Mouse (Mus musculus) spleen, embryonic (tissue): ENCODE data around the gene Mrtfa.

ENCODE experiments used
- CTCF ChIA-PET: fragments of 350-600 bp; sonication (Branson Sonifier 250); formaldehyde crosslinking; loops from one replicate; lab custom pipeline; 2022; lab: Charles Lee

Mrtfa gene

GRCm38 (mm10) chr15:81197197-81197596 is 6.6 kb upstream of the Mrtfa start:
- CTCF ChIA-PET: interaction anchor here (0.6 kb wide), 1 partner anchor 572 kb away, joined by 3 read pairs; no protein-coding TSS in a partner anchor

DNA sequence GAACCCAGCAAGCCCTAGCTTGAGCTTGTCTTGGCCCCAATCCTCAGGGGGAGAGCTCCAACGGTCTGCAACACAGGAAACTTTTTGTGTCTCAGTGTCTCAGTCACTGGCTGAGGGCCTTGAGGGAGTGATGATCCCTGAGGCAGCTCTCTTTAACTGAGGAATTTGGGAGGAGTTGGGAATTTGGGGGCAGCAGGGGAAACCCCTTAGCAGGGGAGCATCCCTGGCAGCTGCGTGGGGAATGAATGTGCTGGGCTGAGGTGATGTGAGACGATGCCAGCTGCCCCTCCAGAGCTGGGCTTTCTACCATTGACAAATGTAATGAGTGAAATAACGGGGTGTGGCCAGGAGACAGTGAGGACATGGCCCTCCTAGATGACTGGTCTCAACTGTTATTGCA is 4.9 kb upstream of the Mrtfa start:
- CTCF ChIA-PET: no interaction called here

DNA sequence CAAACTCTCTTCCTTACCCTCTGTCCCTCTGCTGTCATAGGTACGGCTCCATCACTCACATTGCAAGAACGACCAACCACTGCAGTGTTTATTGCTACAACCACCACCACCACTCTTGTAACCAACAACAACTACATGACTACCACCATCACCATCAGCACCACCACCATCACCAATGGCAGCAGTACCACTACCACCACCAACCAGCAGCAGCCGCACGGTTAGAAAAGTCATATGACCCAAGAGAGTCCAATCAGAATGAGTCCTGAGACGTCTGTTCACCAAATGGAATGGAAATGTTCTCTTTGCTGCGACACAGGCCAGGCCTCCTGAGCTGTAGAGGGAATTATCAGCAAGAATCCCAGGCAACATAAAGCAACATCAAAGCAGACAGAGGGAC is 4.2 kb upstream of the Mrtfa start:
- CTCF ChIA-PET: interaction anchor here (0.7 kb wide), 1 partner anchor 42 kb away, joined by 4 read pairs; no protein-coding TSS in a partner anchor

GRCm38 (mm10) chr15:81192858-81193257 is 2.3 kb upstream of the Mrtfa start:
- CTCF ChIA-PET: no interaction called here

GRCm38 (mm10) chr15:81192316-81192715 is 1.8 kb upstream of the Mrtfa start:
- CTCF ChIA-PET: no interaction called here

DNA sequence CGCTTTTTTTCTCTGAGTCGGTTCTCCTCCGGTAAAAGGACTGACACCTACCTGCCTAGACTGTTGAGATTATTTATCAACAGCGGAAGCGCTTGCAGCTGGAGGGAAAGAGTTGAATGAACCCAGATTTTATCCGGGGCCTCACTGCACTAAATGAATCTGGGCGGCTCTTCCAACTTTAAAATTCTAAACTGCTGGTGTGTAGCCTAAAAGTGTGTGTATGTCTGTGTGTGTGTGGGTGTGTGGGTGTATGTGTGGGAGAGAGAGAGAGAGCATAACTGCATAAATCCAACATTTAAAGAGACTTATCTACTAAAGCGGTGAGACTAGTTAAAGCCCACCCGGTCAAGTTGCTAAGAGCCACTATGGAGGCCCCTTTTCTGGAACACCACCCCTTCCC is 746 bp upstream of the Mrtfa start:
- CTCF ChIA-PET: no interaction called here

DNA sequence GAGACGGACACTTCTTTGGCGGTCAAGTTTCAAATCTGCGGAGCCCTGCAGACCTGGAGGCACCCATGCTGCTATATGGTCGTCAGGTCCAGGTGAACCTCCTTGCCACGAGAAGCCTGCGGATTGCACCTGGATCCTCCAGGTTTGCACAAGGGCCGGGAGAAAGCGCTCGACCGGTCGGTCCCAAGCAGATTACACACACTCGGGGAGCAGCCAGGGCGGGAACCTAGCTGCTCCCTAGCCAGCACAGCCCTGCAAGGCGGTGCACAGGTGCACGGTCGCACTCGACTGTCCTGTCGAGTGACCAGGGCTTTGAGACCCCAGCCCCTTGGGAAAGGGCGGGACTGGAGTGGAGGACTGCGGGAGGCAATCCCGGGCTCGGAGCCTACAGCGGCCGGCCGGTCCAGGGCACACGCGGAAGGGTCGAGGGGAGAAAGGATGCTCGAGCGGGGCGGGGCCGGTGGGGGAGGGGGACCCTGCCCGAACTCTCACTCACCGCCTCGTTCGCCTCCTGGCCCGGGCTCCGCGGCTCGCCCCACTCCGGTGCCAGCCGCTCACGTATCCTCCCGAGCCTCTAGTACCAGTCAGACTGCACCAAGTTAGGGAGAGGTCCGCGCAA is 437 bp downstream of the Mrtfa start:
- CTCF ChIA-PET: no interaction called here

GRCm38 (mm10) chr15:81189061-81189460 is 1.5 kb downstream of the Mrtfa start:
- CTCF ChIA-PET: no interaction called here

- CTCF ChIA-PET: no interaction called here
These were observed 5.6 kb downstream of the Mrtfa start for GRCm38 (mm10) chr15:81184913-81185312.

DNA sequence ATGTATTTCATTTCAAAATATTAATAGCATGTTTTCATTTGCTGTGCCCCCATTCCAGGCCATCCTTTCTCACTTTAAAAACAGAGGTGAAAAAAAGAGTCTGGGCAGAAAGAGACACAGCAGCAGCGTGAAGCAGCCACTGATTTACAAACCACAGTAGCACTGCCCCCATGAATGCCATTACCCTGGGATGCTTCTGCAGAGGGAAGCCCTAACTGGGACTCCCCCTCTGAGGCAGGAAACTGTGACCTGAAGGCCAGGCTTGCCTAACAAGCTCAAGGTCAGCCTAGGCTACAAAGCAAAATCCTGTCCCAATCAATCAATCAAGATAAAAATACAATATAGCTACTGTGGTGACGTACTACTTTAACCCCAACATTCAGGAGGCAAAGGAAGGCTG is 9.3 kb downstream of the Mrtfa start:
- CTCF ChIA-PET: no interaction called here

DNA sequence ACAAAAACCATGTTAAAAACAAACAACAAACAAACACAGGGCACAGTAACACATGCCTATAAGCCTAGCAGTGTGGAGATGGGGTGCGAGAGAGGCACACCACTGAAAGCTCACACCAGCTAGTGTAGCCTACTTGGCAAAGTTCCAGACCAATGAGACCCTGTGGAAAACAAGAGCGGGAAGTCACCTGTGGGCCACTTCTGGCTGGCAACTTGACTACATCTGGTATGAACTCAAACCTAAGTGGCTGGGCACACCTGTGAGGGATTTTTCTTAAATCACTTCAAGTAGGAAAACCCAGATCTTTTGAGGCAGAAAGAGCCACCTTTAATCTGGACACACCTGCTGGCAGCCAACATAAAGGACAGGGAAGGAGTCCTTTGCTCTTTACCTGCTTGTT is 11.0 kb downstream of the Mrtfa start:
- CTCF ChIA-PET: no interaction called here

GRCm38 (mm10) chr15:81178703-81179102 is 11.9 kb downstream of the Mrtfa start:
- CTCF ChIA-PET: no interaction called here

- CTCF ChIA-PET: no interaction called here
These were observed 12.7 kb downstream of the Mrtfa start for GRCm38 (mm10) chr15:81177860-81178259.

DNA sequence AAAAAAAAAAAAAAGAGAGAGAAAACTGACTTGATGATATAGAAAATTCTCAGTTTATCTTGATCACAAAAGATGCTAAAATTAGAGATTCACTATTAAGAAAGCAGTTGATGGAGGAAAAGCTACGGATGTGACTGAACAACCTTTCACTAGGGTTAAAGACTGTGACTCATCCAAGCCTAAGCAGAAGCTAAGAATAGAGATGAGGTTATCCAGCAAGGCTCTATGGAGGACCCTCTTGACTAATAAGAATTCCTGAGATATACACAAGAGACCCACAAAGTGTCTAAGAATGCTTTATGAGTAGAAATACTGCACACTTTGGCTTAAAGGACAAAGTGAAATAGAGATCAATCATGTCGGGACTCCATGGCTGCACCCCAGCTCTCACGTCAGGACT is 14.9 kb downstream of the Mrtfa start:
- CTCF ChIA-PET: interaction anchor here (0.7 kb wide), 1 partner anchor 958 kb away, joined by 5 read pairs; no protein-coding TSS in a partner anchor

GRCm38 (mm10) chr15:81172259-81172658 is 18.3 kb downstream of the Mrtfa start:
- CTCF ChIA-PET: no interaction called here

- CTCF ChIA-PET: interaction anchor here (0.6 to 0.7 kb wide), 2 partner anchors 16 to 28 kb away, joined by 3 to 13 read pairs; no protein-coding TSS in a partner anchor
These were observed 21.8 kb downstream of the Mrtfa start for GRCm38 (mm10) chr15:81168735-81169134.

DNA sequence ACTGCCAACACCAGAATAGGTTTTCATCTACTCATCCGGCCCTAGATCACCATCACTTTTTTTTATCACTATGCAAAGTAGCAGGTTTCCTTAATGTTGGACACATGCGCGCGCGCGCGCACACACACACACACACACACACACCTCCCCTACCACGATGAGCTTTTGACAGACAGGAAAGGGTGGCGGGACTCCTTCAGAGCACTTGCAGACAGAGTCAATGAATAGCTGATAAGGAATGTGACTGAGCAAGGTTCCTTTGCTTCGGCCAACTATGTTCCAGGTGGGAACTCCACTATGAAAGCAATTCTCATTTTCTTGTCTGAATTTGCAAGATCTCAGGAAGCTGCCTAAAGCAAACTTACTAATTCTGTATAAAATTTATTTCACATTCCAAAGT is 22.7 kb downstream of the Mrtfa start:
- CTCF ChIA-PET: no interaction called here

- CTCF ChIA-PET: no interaction called here
These were observed 24.3 kb downstream of the Mrtfa start for GRCm38 (mm10) chr15:81166291-81166690.

GRCm38 (mm10) chr15:81164560-81165310 is 25.8 kb downstream of the Mrtfa start:
- CTCF ChIA-PET: no interaction called here

DNA sequence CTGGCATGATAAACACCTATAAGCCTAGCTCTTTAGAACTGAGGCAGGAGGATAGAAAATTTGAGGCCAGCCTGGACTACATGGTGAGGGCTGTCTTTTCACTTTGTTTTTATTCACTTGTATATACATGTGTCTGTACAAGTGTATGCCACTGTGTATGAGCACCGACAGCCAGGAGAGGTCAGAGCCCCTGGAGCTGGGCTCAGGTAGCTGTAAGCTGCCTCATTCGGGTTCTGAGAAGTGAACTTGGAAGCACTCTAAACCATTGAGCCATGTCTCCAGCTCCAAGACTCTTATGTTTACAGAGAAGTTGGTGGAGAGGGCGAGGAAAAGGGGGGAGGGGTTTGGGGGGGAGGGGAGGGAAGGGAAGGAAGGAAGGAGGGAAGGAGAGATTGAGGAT is 29.0 kb downstream of the Mrtfa start:
- CTCF ChIA-PET: interaction anchor here (0.6 to 0.7 kb wide), 2 partner anchors 9 to 32 kb away, joined by 3 to 15 read pairs; no protein-coding TSS in a partner anchor

GRCm38 (mm10) chr15:81160677-81161076 is 29.9 kb downstream of the Mrtfa start:
- CTCF ChIA-PET: no interaction called here

- CTCF ChIA-PET: interaction anchor here (0.5 kb wide), 1 partner anchor 80 kb away, joined by 9 read pairs; no protein-coding TSS in a partner anchor
These were observed 31.3 kb downstream of the Mrtfa start for GRCm38 (mm10) chr15:81159212-81159611.
